Mouse (Mus musculus) erythroid progenitor cell, adult 5-6 weeks (primary cell): ENCODE data around the gene Lmntd1. TPM values are rescaled to one million over a fixed set of nuclear protein-coding genes. Genes with fewer than 3 reads are reported as not detected.

Experiments used
- ATAC-seq: replicated peaks from 2 replicates; pipeline ENCODE4 v1.8.0; 2016; ENCODE audit warnings: moderate number of reproducible peaks, mild to moderate bottlenecking, moderate TSS enrichment, inconsistent platforms; ENCODE audit not compliant: poor library complexity, low FRiP score, severe bottlenecking
- total RNA-seq, 2 experiments: library from RNA; stranded (forward) in 1 of 2; stranded (reverse) in 1 of 2; fragments of 150-400 nt in 1 of 2; fragments of 186-747, 209-891 nt in 1 of 2; gene quantifications; 2 replicates each; pipeline versions ENCODE4 v1.2.3 to v1.2.4; 2015 to 2017; ENCODE audit warnings: low replicate concordance in 2 of 2

The Lmntd1 gene
- total RNA-seq, 2 experiments from 2014 or later = not detected

- no peak for ATAC-seq
Measured at GRCm38 (mm10) chr6:145608693-145609092, 5.4 kb downstream of the Lmntd1 start.

DNA sequence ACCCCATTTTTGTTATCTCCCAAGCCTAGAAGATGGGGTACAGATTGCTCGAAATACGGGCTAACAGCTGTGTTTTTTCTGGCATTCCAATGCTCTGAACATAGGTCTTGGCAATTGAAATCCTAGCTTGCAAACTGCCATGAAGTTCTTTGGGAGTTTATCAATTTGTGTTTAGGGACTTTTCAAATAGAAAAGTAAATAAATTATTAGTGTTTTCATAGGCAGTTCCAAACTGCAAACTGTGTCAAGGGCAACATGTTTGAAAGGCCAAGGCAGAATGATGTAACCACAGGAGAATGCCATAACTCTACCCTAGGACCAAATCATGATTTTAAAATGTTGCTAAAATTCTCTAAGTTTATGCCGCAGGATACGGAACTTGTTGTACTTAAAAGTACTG, 6.4 kb downstream of the Lmntd1 start:
- ATAC-seq = no peak

DNA sequence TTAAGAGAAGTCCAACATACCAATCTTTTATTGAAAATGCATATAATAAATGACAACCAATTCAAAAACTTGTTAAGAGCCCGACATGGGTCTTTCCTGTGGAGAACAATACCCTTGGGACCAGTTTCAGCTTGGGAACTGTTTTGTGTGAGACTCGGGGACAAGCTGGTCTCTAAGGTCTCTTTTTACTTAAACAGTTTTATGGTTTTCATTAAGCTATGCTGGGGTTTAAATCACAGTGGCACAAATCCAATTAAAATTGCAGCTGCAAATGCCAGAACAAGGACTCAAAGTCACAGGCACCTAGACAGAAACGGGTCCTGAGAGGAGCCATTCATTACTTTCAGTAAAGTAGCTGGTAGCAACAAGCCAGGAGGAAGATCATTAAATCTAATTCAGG, 8.9 kb downstream of the Lmntd1 start:
- ATAC-seq = no peak

GRCm38 (mm10) chr6:145604648-145605047, 9.5 kb downstream of the Lmntd1 start:
- no peak for ATAC-seq

DNA sequence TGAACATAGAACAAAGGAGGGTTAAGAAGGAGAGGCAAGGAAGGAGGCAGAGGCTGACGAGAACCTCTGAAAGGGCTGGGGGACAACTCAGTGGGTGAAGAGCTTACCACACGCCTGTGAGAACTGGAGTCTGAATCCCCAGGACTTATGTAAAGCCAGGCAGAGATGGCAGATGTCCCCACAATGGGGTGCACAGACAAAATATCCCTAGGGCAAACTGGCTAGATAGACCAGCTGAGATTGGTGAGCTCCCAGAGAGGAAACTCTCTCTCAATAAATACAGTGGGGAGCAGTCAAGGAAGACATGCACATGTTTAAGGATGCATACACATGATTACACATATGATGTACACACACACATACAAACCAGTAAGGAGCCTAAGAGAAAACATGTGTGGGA, 10.0 kb downstream of the Lmntd1 start:
- no peak for ATAC-seq

DNA sequence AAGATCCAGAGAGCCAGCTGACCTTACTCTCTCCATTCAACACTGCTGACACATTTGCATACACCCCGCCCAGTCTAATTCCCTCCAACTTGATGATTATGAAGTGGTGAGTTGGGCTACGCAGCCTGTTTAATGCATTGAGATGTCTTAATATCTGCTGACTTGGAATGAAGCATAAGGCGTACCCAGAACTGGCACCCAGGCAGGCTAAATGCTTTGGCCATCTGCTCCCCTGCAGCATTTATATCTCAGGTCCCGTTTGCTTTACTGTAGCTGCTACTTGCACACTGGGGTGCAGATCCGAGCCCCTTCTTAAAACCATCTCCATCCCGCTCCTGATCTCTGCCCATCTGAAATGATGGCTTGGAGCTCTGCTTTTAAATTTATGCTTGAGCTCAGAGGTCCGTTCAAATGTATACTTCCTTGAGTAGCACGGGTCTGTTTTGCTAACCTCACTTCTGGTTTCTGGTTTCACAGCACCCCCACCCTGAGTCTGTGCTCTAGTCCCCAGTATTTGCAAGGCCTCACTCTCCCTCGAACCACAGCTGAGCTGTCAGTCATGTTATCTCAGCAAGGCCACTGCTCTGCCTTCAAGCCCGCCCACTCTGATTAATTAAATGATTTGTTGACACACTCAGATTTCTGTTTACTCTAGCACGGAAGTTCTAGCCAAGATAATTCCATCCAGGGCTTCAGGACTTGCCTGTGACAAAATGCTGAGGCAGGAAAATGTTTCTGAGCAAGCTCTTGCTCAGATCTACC, 15.1 kb downstream of the Lmntd1 start:
- ATAC-seq = no peak

- no peak for ATAC-seq
Measured at GRCm38 (mm10) chr6:145595905-145596304, 18.2 kb downstream of the Lmntd1 start.

- ATAC-seq = no peak
Measured at GRCm38 (mm10) chr6:145593991-145594390, 20.1 kb downstream of the Lmntd1 start.

DNA sequence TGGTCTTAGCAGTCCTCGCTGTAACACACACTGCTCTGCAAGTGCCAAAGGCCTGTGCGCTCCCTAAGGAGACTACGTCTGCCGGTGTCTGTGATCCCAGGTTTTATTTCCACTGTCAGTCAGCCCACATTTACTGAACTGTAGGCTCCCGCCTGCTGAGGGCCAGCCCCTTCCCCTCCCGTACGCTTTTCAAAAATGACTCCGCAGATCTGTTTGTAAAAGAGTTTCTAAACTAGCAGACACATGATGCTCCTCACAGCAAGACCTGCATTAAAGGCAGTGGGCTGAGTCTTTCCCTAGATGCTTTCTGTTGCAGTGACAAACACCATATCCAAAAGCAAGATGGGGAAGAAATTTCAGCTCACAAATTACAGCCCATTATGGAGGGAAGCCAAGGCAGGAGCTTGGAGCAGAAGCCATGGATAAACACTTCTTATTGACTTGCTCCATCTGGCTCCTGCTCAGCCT, 21.6 kb downstream of the Lmntd1 start:
- ATAC-seq = no peak

- ATAC-seq = no peak
Measured at GRCm38 (mm10) chr6:145592036-145592435, 22.1 kb downstream of the Lmntd1 start.

DNA sequence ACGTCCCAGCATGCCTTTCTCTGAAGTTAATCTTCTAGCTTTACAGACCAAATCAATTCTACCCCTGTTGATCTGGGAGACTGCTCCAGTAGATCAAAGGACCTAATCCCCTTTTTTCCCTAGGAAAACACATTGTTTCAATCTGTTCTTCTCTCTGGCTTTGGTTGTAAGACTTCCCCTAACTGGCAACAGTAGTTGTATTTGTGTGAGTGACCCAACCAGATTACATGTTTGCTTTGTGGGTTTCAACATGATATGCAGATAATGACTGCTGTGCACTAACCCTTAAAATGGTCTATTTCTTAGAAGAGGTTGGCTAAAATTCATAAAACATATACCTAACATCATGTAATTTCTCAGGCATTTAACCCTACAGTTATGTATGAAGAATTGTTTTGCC, 22.5 kb downstream of the Lmntd1 start:
- no peak for ATAC-seq

GRCm38 (mm10) chr6:145590501-145591293, 23.4 kb downstream of the Lmntd1 start:
- ATAC-seq = no peak

DNA sequence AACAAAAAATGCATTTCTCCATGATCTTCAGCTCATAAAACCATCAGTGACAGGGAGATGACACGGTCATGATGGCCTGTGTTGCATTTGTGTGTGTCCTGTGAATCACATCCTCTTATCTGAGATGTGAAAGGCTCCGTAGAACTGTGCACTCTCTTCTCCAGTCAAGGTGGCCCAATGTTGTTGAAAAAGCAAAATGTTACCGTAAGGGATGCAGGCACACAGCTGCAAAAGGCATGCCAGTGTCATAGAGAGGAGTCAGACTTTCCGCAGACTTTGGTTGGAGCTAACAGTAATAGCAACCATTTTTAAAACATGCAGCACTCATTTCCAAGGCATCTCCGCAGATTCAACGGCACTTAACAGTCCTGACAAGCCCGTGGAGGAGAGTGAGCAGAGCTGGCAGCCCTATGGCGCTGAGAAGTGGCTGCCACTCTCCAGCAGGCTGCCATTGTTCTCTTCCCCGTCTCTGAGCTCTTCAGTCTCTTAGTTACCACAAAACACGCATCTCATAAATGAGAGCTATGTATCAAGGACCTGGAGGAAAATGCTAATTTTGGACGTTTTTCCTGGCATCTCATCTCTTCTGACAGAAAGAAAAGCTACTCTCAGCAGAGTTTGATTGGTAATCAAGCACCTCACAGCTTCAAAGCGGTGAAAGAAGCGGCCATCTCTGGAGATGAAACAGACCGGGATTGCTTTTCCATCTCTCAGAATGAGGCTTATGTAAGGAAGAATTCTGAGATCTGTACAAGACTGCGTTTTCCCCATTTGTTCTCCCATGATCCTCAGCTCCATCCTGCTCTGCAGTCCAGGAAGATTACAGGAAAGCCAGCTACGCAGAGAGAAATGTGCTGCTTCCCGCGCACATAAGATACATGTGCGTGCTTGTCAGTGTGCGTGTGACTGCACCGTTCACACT, 28.8 kb downstream of the Lmntd1 start:
- ATAC-seq = no peak

DNA sequence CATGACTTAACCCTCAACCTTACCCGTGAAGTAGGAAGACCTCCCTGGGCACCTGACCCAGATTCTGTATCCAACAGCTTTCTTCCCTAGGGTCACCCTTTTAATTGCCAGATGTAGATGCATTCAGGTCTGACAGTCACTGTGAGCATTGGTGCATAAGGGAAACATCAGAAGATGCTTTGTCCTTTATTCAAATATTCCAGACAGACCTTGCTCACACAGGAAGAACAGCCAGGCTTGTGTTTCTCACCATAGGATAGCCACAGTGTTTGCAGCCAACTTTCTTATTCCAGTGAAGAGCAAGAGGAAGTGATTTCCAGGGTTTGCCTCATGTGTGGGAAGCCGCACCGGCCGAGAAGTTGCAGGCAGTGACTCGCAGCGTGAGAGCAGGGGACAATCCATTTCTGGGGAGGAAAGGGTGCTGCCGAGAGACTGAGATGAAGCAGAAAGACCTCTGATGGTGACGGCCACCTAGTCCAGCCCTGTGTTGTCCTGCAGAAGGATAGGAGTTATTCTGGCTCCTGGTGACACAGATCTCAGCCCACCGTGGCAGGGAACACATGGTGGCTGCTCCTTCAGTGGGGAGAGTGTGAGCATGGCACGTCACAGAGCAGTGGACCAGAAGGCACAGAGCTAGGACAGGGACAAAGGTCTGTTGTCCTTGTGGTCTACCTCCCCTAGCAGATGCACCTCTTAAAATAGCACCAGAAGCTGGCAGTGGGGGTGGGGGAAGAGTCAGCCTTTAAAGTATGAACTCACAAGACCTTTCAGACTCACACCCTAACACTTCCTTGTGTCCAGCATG, 32.6 kb downstream of the Lmntd1 start:
- ATAC-seq = no peak

GRCm38 (mm10) chr6:145579761-145580160, 34.4 kb downstream of the Lmntd1 start:
- ATAC-seq = no peak

DNA sequence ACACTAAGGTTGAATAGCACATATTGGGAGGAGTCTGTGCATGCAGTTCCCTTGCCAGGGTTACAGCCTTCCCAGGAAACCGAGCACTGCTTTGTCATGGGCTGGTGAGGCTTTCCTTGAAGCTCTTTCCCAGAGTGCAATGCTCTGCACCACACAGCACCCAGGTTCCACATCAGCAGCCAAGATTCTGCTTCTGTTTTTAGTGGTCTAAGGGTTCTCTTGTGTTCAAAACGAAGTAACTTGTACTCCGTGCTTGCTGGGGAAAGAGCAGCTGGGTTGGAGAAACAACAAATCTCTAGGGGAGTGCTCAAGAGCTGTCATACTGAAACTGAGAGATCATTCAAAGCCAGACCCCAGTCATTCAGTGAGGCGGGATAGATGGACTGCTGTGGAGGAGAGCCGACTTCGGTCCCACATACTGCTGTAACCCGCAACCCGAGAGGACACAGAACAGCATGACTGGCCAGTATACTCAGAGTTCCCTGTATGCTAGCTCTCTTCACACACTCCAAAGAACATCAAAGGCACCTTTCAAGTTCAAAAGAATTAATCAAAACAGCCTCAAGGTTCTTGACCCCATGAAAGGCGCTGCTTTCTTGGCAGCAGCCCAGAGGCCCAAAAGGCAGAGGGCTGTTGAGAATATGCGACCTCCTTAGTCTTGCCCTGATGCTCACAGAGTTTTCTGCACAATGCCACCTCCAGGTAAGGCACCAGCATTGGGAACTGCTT, 35.5 kb downstream of the Lmntd1 start:
- no peak for ATAC-seq

- ATAC-seq = no peak
Measured at GRCm38 (mm10) chr6:145576762-145577161, 37.4 kb downstream of the Lmntd1 start.

DNA sequence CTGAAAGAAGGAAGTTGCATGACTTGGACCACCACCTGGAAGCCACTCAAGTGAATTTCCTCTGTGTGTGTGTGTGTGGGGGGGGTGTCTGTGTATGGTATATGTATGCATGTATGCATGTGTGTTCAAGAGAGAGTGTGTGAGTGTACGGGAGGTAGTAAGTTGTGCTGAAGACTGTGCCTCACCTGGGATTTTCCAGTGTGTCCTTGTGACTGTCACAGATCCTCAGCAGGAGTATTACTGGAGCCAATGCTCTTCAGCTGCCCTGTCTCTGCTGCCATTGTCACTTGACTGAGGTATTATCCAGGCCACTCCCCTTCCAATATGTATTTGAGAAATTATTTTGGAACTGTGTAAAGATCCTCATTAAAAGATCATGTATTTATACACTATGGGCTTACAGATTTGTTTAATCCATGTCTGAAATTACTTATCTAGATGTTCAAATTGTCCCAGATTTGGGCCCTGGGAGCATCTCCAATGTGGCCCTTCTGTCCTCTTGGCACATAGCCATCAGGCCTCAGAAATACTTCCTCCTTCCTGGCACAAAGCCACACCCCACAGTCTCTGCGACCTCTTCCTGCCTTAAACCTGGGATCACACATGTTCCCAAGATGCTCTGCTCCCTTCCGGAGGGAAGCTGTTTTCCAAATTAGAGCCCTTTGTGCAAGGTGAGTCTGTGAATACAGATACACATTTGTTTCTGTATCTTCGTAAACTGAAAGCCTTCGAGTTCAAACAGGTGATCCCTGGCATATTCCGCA, 40.7 kb downstream of the Lmntd1 start:
- ATAC-seq = no peak
